Mouse (Mus musculus): ENCODE measurements around the gene Tpp1. TPM values are rescaled to one million over a fixed set of nuclear protein-coding genes. Genes with fewer than 3 reads are reported as not detected.
A peak's percentile ranks its signal among the peaks of the same experiment; 100 is the strongest.

The Tpp1 gene
- polyA plus RNA-seq, 1 experiment from 2014 or later = 79.6 TPM

DNA sequence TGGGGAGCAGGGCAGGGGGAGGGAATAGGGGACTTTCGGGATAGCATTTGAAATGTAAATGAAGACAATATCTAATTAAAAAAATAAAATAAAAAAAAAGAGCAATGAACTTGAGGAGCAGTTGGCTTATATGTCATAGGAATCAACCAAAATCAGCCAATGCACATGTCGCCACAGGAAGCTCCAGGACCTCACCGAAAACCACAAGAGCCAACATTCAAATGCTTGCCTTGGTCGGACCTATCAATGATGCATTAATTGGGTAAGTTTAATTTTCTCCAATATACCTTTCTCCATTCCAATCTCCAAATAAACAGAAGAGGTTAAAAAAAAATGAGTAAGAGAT, 25.1 kb downstream of the Tpp1 start:
- 93% methylated on average over 4 of the region's 4 CpGs for WGBS
- Histone ChIP-seq H3K4me3 (ENCODE audit: low read depth, low read length) (no peak overlapping the region), H3K4me2 (ENCODE audit: low read depth, low read length) (no peak overlapping the region), H3K27ac (replicated peaks; ENCODE audit: low read depth, low read length) (no peak overlapping the region; the same call in 1 of the 2 replicates), H3K36me3 (ENCODE audit: control insufficient read depth, insufficient read depth, low read length) (peaks cover 21% of the 10 kb centered on the region), H3K9ac (ENCODE audit: low read depth, low read length) (no peak overlapping the region), H3K4me1 (ENCODE audit: control insufficient read depth, insufficient read depth, low read length) (no peaks in the 10 kb centered on the region), H3K27me3 (replicated peaks; ENCODE audit: control insufficient read depth, insufficient read depth, low read length) (no peaks in the 10 kb centered on the region), H3K9me3 (ENCODE audit: control insufficient read depth, low read length) (no peaks in the 10 kb centered on the region)
- DNase-seq (ENCODE audit: low spot score) (no peak), ATAC-seq (ENCODE audit: low read depth) (no peak)

DNA sequence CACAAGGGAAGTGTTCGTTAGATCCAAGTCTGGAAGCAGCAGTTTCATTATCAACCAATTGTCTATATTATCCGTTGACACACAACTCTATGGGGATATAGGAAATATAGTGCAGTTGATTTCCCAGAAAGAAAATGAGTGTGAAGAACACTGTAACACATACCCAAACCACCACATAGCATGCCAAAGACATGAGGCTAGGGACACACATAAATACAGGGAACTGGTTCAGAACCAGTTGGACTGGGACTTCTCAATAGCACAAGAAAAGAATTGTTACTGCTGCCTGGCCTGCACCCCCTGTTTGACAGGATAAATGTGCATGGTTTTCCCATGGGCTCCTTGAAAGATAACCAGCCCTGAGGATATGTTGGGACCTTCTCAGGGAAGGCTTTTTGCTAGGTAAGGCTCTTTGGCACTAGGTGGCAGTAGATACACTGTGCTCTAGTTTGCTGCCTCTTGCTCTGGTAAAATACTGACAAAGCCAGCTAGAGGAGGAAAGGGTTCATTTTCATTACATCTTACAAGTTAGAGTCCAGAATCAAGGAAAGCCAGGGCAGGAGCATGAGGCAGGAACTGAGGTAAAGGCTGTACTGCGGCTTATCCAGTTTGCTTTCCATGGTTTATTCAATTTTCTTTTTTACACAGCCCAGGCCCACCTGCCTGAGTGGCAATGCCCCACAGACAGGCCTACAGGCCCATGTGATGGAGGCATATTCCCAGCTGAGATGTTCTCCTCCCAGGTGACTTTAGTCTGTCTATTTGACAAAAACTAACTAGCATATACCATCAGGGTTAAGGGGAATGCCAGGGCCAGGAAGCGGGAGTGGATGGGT, 25.7 kb downstream of the Tpp1 start:
- Histone ChIP-seq H3K9me3 (ENCODE audit: control insufficient read depth, low read length) (no peaks in the 10 kb centered on the region), H3K27me3 (replicated peaks; ENCODE audit: control insufficient read depth, insufficient read depth, low read length) (no peaks in the 10 kb centered on the region), H3K9ac (ENCODE audit: low read depth, low read length) (peak overlapping the region; percentile 6; the same call in 1 of the 2 replicates), H3K4me3 (ENCODE audit: low read depth, low read length) (no peak overlapping the region), H3K27ac (replicated peaks; ENCODE audit: low read depth, low read length) (no peak overlapping the region; the same call in 1 of the 2 replicates), H3K4me2 (ENCODE audit: low read depth, low read length) (no peak overlapping the region), H3K4me1 (ENCODE audit: control insufficient read depth, insufficient read depth, low read length) (no peaks in the 10 kb centered on the region), H3K36me3 (ENCODE audit: control insufficient read depth, insufficient read depth, low read length) (peaks cover 15% of the 10 kb centered on the region)
- ATAC-seq (ENCODE audit: low read depth) = peak; percentile 83
- peak; percentile 87 for DNase-seq (ENCODE audit: low spot score)
- 76% methylated on average over 4 of the region's 4 CpGs for WGBS

DNA sequence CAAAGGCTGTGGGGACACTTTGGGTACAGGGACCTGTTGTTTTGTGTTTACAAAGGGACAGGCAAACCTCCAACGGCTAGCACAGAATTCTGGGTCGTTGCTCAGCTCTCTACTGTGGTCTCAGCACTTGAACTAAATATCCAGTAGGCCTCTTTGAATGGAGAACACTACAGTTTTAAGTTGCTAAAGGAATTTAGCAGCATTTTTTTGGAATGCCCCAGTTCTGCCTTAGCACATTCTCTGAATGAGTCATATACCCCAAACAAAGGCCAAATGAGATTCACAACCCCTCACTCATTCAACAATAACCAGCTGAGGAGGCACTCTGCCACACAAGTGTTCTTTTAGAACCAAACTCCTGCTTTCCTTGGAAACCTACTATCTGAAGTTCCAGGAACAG, 30.1 kb downstream of the Tpp1 start:
- no peak for ATAC-seq (ENCODE audit: low read depth)
- WGBS = 66% methylated on average over 2 of the region's 2 CpGs
- Histone ChIP-seq H3K4me1 (ENCODE audit: control insufficient read depth, insufficient read depth, low read length) (no peaks in the 10 kb centered on the region), H3K36me3 (ENCODE audit: control insufficient read depth, insufficient read depth, low read length) (no peaks in the 10 kb centered on the region), H3K4me3 (ENCODE audit: low read depth, low read length) (no peak overlapping the region), H3K27me3 (replicated peaks; ENCODE audit: control insufficient read depth, insufficient read depth, low read length) (no peaks in the 10 kb centered on the region), H3K9me3 (ENCODE audit: control insufficient read depth, low read length) (no peaks in the 10 kb centered on the region), H3K4me2 (ENCODE audit: low read depth, low read length) (no peak overlapping the region), H3K9ac (ENCODE audit: low read depth, low read length) (no peak overlapping the region), H3K27ac (replicated peaks; ENCODE audit: low read depth, low read length) (no peak overlapping the region)
- DNase-seq (ENCODE audit: low spot score) = no peak

DNA sequence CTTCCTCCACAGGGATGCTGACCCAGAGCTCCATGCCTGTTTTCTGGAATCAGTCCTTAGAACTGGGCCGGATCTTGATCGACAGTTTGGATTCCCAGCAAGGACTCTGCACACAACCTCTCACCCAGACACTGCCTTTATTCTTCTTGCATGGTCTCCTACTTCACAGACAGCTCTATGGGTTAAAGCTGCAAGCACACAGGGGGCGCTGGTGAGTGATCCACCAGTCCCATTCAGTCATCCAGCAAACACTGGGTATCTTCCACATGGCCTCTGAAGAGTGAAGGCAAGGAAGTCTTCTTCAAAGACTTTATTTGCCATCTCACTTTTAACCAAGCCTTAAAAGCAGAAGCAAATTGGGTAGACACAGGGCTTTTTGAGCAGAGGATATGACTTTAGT, 36.7 kb downstream of the Tpp1 start:
- no peak overlapping the region for H3K4me2 ChIP-seq (ENCODE audit: low read depth, low read length)
- H3K9ac ChIP-seq (ENCODE audit: low read depth, low read length) = no peak overlapping the region
- H3K4me1 ChIP-seq (ENCODE audit: control insufficient read depth, insufficient read depth, low read length) = no peaks in the 10 kb centered on the region
- WGBS = 63% methylated on average over 3 of the region's 3 CpGs
- ATAC-seq (ENCODE audit: low read depth) (no peak), DNase-seq (ENCODE audit: low spot score) (no peak)
- no peaks in the 10 kb centered on the region for H3K36me3 ChIP-seq (ENCODE audit: control insufficient read depth, insufficient read depth, low read length)
- H3K9me3 ChIP-seq (ENCODE audit: control insufficient read depth, low read length) = no peaks in the 10 kb centered on the region
- H3K4me3 ChIP-seq (ENCODE audit: low read depth, low read length) = no peak overlapping the region
- H3K27me3 ChIP-seq (replicated peaks; ENCODE audit: control insufficient read depth, insufficient read depth, low read length) = no peaks in the 10 kb centered on the region
- no peak overlapping the region for H3K27ac ChIP-seq (replicated peaks; ENCODE audit: low read depth, low read length)

DNA sequence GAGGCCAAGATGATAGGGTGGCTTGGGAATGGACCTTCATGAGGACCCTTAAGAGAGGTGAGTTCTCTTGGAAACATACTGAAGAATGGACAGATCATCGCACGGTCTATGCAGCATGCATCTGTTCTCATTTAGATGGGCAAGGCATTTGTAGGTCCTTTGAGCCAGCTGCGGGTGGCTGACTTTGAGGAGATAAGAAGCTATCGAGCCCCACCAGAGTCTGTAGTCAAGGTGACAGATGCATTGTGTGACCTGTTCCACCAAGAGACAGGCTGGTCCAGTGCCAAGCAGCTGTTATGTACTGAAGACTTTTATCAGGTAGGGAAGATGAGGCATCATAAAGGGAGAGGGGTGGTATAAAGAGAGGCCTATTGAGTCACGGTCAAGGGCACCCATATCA, 43.3 kb downstream of the Tpp1 start:
- no peaks in the 10 kb centered on the region for H3K36me3 ChIP-seq (ENCODE audit: control insufficient read depth, insufficient read depth, low read length)

DNA sequence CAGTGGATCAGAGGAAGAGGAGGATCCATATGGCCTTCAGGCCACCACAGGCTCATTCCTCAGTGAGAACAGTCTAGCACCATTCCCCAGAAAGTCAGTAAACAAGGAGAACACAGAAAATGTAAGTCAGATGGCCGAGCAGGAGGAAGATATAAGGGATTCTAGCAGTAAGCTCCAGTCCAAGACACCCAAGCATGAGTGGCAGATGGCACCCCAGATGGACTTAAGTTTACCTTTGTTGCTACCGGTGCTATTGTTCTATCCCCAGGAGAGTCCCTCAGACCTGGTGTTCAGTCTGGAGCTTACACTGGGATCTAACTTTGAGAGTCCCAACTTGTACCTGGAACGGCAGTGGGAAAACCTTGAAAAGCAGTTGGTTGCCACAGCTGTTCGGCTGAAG, 48.2 kb downstream of the Tpp1 start:
- ATAC-seq (ENCODE audit: low read depth) (no peak), DNase-seq (ENCODE audit: low spot score) (no peak)
- H3K4me2 ChIP-seq (ENCODE audit: low read depth, low read length) = no peak overlapping the region
- no peak overlapping the region for H3K27ac ChIP-seq (replicated peaks; ENCODE audit: low read depth, low read length)
- no peaks in the 10 kb centered on the region for H3K36me3 ChIP-seq (ENCODE audit: control insufficient read depth, insufficient read depth, low read length)
- whole genome bisulfite sequencing = 83% methylated on average over 4 of the region's 4 CpGs
- no peak overlapping the region for H3K4me3 ChIP-seq (ENCODE audit: low read depth, low read length)
- H3K27me3 ChIP-seq (replicated peaks; ENCODE audit: control insufficient read depth, insufficient read depth, low read length) = no peaks in the 10 kb centered on the region
- H3K9ac ChIP-seq (ENCODE audit: low read depth, low read length) = no peak overlapping the region
- H3K9me3 ChIP-seq (ENCODE audit: control insufficient read depth, low read length) = no peaks in the 10 kb centered on the region
- no peaks in the 10 kb centered on the region for H3K4me1 ChIP-seq (ENCODE audit: control insufficient read depth, insufficient read depth, low read length)

More for the DNA sequence above, 43.3 kb downstream of the Tpp1 start:
- ATAC-seq (ENCODE audit: low read depth) (no peak), DNase-seq (ENCODE audit: low spot score) (no peak)
- no peaks in the 10 kb centered on the region for H3K27me3 ChIP-seq (replicated peaks; ENCODE audit: control insufficient read depth, insufficient read depth, low read length)
- no peaks in the 10 kb centered on the region for H3K9me3 ChIP-seq (ENCODE audit: control insufficient read depth, low read length)
- 94% methylated on average over 5 of the region's 5 CpGs for WGBS
- no peak overlapping the region for H3K27ac ChIP-seq (replicated peaks; ENCODE audit: low read depth, low read length)
- H3K4me3 ChIP-seq (ENCODE audit: low read depth, low read length) = no peak overlapping the region
- H3K4me2 ChIP-seq (ENCODE audit: low read depth, low read length) = no peak overlapping the region
- H3K9ac ChIP-seq (ENCODE audit: low read depth, low read length) = no peak overlapping the region
- H3K4me1 ChIP-seq (ENCODE audit: control insufficient read depth, insufficient read depth, low read length) = no peaks in the 10 kb centered on the region

DNA sequence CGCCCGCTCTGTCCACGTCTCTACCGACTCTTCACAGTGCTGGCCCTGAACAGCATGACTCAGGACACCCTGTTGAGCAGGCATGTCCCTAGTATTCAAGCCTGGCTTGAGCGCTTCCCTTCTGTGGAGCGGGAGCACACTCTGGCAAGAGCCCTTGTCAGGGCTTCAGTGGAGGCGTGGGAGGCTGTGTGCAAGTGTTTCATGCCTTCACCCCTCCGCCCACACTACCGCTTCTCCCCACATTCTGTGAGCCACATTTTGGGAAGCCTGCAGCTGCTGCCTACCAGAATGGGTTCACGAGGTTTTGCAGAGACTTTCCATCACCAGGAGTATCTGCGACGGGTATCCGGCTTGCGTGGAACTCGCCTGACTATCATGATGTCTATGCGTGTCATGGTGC, 48.9 kb downstream of the Tpp1 start:
- 83% methylated on average over 15 of the region's 16 CpGs for WGBS
- H3K4me1 ChIP-seq (ENCODE audit: control insufficient read depth, insufficient read depth, low read length) = no peaks in the 10 kb centered on the region
- no peak overlapping the region for H3K9ac ChIP-seq (ENCODE audit: low read depth, low read length)
- ATAC-seq (ENCODE audit: low read depth) (no peak), DNase-seq (ENCODE audit: low spot score) (no peak)
- no peaks in the 10 kb centered on the region for H3K9me3 ChIP-seq (ENCODE audit: control insufficient read depth, low read length)
- H3K27ac ChIP-seq (replicated peaks; ENCODE audit: low read depth, low read length) = no peak overlapping the region
- no peaks in the 10 kb centered on the region for H3K27me3 ChIP-seq (replicated peaks; ENCODE audit: control insufficient read depth, insufficient read depth, low read length)
- no peak overlapping the region for H3K4me2 ChIP-seq (ENCODE audit: low read depth, low read length)
- H3K36me3 ChIP-seq (ENCODE audit: control insufficient read depth, insufficient read depth, low read length) = no peaks in the 10 kb centered on the region
- no peak overlapping the region for H3K4me3 ChIP-seq (ENCODE audit: low read depth, low read length)

Data from embryonic facial prominence, embryonic 14.5 days (tissue).